Comparison of ENCODE assay signal across 8 mouse cellular contexts in genomic region chr17:10037799-10038445, GRCm38 (mm10).
DNase-seq lines count a peak whose midpoint lies in the region; ATAC-seq lines count a peak whose summit lies in the region.
"Had no signal": no experiment of that assay in that cellular context is flagged by ENCODE, and none has a peak within 500 bp of the region (broad histone marks: within the 10 kb centered on the region; RNA-seq: fewer than 3 reads in every experiment).

No protein-coding gene starts in this region.

- no peak overlapping the region for H3K27ac ChIP-seq in heart, embryonic 11.5 days (ENCODE audit: low read depth, low read length)
- no peak overlapping the region for H3K27ac ChIP-seq in midbrain, embryonic 11.5 days (ENCODE audit: low read depth, low read length)
- H3K27ac ChIP-seq: liver, embryonic 13.5 days had no signal

- no peaks in the 10 kb centered on the region for H3K9me3 ChIP-seq in heart, embryonic 11.5 days (replicated peaks; ENCODE audit: control insufficient read depth, low read length)
- H3K9me3 ChIP-seq in midbrain, embryonic 11.5 days (ENCODE audit: control insufficient read depth, low read length), result no peaks in the 10 kb centered on the region
- H3K9me3 ChIP-seq: liver, embryonic 13.5 days had no signal

- H3K4me1 ChIP-seq in heart, embryonic 11.5 days (ENCODE audit: control insufficient read depth, insufficient read depth, low read length), result peaks cover 21% of the 10 kb centered on the region
- peaks cover 5% of the 10 kb centered on the region for H3K4me1 ChIP-seq in midbrain, embryonic 11.5 days (ENCODE audit: control insufficient read depth, insufficient read depth, low read length)

- H3K4me2 ChIP-seq in heart, embryonic 11.5 days, result no peak overlapping the region
- no peak overlapping the region for H3K4me2 ChIP-seq in midbrain, embryonic 11.5 days
- H3K4me2 ChIP-seq: liver, embryonic 13.5 days had no signal

- DNase-seq in heart, adult 11 months, result peak; percentile 98
- peak; percentile 78 for DNase-seq in heart, adult 8-10 months (ENCODE audit: low spot score)
- peak; percentile 21 to 25 for DNase-seq in heart, postnatal 14 days
- DNase-seq in lung, postnatal 10 days, result peak; percentile 78
- no peak for DNase-seq in layer of hippocampus, postnatal 14 days (ENCODE audit: low spot score in 2 of 2)
- DNase-seq in midbrain, embryonic 11.5 days (ENCODE audit: low spot score, missing footprints), result no peak
- DNase-seq: liver, embryonic 13.5 days had no signal

- H3K36me3 ChIP-seq in heart, embryonic 11.5 days (ENCODE audit: control insufficient read depth, insufficient read depth, low read length), result no peaks in the 10 kb centered on the region
- no peaks in the 10 kb centered on the region for H3K36me3 ChIP-seq in midbrain, embryonic 11.5 days (ENCODE audit: control insufficient read depth, insufficient read depth, low read length)
- H3K36me3 ChIP-seq: liver, embryonic 13.5 days had no signal

- no peak overlapping the region for H3K4me3 ChIP-seq in heart, embryonic 11.5 days (ENCODE audit: low read depth, low read length)
- H3K4me3 ChIP-seq in midbrain, embryonic 11.5 days (ENCODE audit: low read depth, low read length), result no peak overlapping the region
- H3K4me3 ChIP-seq: liver, embryonic 13.5 days had no signal

- WGBS in heart, embryonic 11.5 days (ENCODE audit: insufficient replicate concordance), result 48% methylated on average over 14 of the region's 14 CpGs
- WGBS in midbrain, embryonic 11.5 days, result 34% methylated on average over 14 of the region's 14 CpGs

- no peak overlapping the region for H3K9ac ChIP-seq in heart, embryonic 11.5 days (ENCODE audit: low read depth, low read length)
- no peak overlapping the region for H3K9ac ChIP-seq in midbrain, embryonic 11.5 days (ENCODE audit: low read length)
- H3K9ac ChIP-seq: liver, embryonic 13.5 days had no signal

- intact Hi-C loops in heart, postnatal 14 days (cut with DNase I), result loop anchor here (2.0 to 5.0 kb wide), 4 partner anchors 73 to 281 kb away; no protein-coding TSS in a partner anchor

- no peak for ATAC-seq in heart, embryonic 11.5 days (replicated peaks; ENCODE audit: insufficient number of reproducible peaks, low FRiP score, low TSS enrichment)
- ATAC-seq in midbrain, embryonic 11.5 days (ENCODE audit: low FRiP score), result no peak

- H3K27me3 ChIP-seq in heart, embryonic 11.5 days (ENCODE audit: control insufficient read depth, insufficient read depth, low read length), result no peaks in the 10 kb centered on the region
- no peaks in the 10 kb centered on the region for H3K27me3 ChIP-seq in midbrain, embryonic 11.5 days (ENCODE audit: control insufficient read depth, insufficient read depth, low read length)
- H3K27me3 ChIP-seq: liver, embryonic 13.5 days had no signal

Comparison
In these comparisons a context has a peak if more than half of its experiments do, and no peak if none do; other contexts are left out.
1. DNase-seq: peak in heart, adult 11 months (single experiment), heart, adult 8-10 months (single experiment), heart, postnatal 14 days (2 of 2) and lung, postnatal 10 days (single experiment); none in layer of hippocampus, postnatal 14 days (0 of 2) and midbrain, embryonic 11.5 days (single experiment).